Mouse (Mus musculus) urinary bladder, postnatal 0 days (tissue): ENCODE data around the gene Cep290. TPM values are rescaled to one million over a fixed set of nuclear protein-coding genes. Genes with fewer than 3 reads are reported as not detected.

Experiments used
- polyA plus RNA-seq: library from polyadenylated mRNA; unstranded; fragments of >200 nt; fragmentation: Nextera tagmentation; extraction: Ambion mirVana; gene quantifications from 2 replicates; pipeline ENCODE4 v1.2.1, GENCODE M21; 2015

The Cep290 gene
- polyA plus RNA-seq, result 2.6 and 3.5 TPM in 2 replicates

DNA sequence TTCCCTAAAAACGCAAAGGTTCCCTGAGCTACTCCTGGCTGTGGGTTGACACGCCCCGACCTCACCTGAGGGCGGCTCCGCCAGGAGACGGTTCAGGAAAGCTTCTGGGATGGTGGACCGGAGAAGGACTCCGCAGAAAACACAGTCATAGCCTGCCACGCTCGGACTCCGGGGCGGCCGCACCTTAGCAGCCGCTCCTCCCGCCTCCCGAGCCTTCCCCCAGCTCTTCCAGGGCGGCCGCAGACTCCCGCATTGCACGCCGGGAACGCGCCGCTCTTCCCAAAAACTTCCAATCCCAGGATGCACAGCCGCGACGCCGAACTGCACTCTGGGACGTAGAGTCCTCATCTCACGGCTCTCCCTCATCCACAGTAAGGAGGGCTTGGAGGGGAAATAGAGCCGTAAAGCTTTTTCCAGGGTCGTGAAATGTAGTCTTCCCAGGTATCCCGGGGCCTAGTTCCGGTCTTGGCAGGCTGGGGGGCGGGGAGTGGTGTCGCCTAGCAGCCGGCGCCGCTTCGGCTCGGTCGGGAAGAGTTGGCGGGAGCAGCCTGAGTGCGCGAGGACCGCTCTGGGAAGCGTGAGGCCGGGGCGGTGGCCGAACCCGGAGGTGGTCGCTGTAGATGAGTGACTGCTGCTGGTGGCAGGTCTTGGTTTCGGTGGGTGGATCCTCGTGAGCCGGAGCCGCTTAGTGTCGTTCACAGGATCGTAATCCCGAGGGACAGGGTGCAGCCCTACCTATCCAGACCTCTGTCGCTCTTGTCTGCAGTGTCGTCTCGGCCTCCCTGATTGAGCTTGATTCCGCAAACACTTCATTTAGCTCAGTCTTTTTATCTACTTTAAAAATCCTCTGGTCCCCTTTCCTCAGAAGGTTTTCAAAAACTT is at the start of gene Cep290, which contains the start of gene Tmtc3:
Gene Cep290 (plus strand): TSS at position 462 of the 882 bp plus-strand sequence.
Gene Tmtc3 (minus strand): TSS at position 254 of the 882 bp plus-strand sequence.

DNA sequence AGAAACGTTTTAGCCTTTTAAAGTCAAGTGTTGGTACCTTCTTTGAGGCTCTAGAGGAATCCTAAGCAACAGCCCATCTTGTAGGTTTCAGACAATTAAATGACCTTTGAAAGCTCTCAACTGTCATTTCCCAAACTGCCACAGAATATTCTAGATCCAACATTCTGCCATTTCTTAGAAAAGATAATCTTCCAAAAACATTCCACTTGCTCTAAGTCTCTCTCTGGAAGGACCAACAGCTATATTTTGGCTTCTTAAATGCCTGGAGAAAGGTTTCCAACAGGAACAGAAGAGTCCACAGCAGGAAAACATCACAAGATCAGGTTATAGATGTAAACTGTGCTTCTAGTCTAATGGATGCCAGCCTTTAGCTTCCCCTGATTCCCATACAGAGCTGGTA is 103.0 kb downstream of the Cep290 start, which contains the start of the genes 4930430F08Rik and 1700017N19Rik:
Gene 4930430F08Rik (minus strand): TSS at position 101 of the 400 bp plus-strand sequence.
Gene 1700017N19Rik (plus strand): TSS at position 162 of the 400 bp plus-strand sequence.

Other genes with a start within 250 kb of the Cep290 start
- gene Gm4301, start 151.9 kb upstream of the Cep290 start, polyA plus RNA-seq, result not detected in 2 replicates
- not detected in 2 replicates for gene Gm4302, start 146.7 kb upstream of the Cep290 start, polyA plus RNA-seq
- gene Gm4303, start 141.6 kb upstream of the Cep290 start, polyA plus RNA-seq, result not detected in 2 replicates
- gene Gm4305, start 136.5 kb upstream of the Cep290 start, polyA plus RNA-seq, result not detected in 2 replicates
- not detected in 2 replicates for gene Gm4307, start 126.2 kb upstream of the Cep290 start, polyA plus RNA-seq
- gene Gm4312, start 105.0 kb upstream of the Cep290 start, polyA plus RNA-seq, result not detected in 2 replicates
- gene Tmtc3, start 208 bp upstream of the Cep290 start, polyA plus RNA-seq, result 15.5 and 19.4 TPM in 2 replicates
- gene 4930430F08Rik, start 102.9 kb downstream of the Cep290 start, polyA plus RNA-seq, result 4.4 and 5.1 TPM in 2 replicates
- gene 1700017N19Rik, start 102.9 kb downstream of the Cep290 start, polyA plus RNA-seq, result not detected in 2 replicates